Mouse (Mus musculus) v-Abl transformed pro-B cells (cell line): ENCODE results near the gene Drc1.

Experiments
- in situ Hi-C, 2 experiments: fragments of 400-800 bp; cut with MboI; formaldehyde crosslinking; loops; one replicate each; pipeline ENCODE4 v1.15.1; 2025; ENCODE audit not compliant: unreplicated experiment in 2 of 2

Gene Drc1

GRCm38 (mm10) chr5:30406876-30407275 is 125.7 kb downstream of the Drc1 start:
- in situ Hi-C loops = no loop called here

DNA sequence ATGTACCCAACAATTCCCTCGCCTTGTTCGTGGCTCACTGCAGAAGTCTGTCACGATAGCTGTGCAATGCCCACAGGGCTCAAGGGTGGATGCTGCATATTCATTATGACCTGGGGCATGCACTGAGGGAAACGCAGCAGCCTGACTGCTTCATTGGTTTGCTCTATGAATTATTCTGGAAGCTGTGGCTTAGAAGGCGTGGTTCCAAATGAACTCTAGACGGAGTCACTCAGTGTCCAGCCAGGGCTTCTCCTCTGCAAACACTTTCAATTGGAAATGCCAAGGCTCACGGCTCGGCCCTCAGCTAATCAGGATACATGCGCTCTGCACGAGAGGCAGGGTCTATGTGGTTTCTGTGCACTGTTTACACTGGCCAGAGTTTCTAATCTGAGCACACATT is 130.3 kb downstream of the Drc1 start:
- in situ Hi-C loops = no loop called here

DNA sequence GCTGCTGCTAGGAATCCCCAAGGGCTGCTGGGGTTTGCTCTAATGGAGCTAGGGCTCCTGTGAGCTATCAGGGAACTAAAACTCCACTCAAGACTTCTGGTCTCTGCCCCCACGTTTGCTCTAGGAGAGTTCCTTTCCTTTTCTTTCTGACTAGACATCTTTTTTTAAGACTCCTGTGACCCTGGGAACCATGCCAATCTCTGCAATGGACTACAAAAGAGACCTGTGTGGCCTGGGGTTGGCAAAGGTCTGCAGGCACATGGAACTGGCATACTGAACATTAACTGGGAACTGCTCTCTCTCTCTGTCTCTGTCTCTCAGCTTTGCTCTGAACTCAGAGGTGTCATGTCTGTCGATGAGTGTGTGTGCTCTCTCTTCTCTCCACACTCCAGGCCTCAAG is 134.2 kb downstream of the Drc1 start:
- in situ Hi-C loops = no loop called here

- in situ Hi-C loops = no loop called here
Observed at GRCm38 (mm10) chr5:30415876-30416275, 134.7 kb downstream of the Drc1 start.
